Mouse (Mus musculus) liver, adult 2 months (tissue): ENCODE data around the gene Gm21976.

Experiments used
- CTCF ChIP-seq: fragments of 200-500 bp; IDR thresholded peaks from 2 replicates; pipeline ENCODE4 v1.5.1; 2011; ENCODE audit warnings: low read depth, low read length, control low read depth
- POLR2A ChIP-seq: fragments of 200-500 bp; IDR thresholded peaks from 2 replicates; pipeline ENCODE4 v1.6.1; 2011; ENCODE audit warnings: low read length, control low read depth; ENCODE audit not compliant: insufficient read depth; ENCODE audit errors: extremely low read depth

- TF ChIP-seq CTCF (peak; percentile 19; the same call in 1 of the 2 replicates), POLR2A (no peak)
These were observed 52.4 kb downstream of the Gm21976 start for GRCm38 (mm10) chr13:98332106-98332505.
